Comparison of ENCODE assay signal across 26 mouse cellular contexts in genomic region chr19:59164111-59164510, GRCm38 (mm10). TPM values are rescaled to one million over a fixed set of nuclear protein-coding genes. Genes with fewer than 3 reads are reported as not detected.
"Had no signal": no experiment of that assay in that cellular context is flagged by ENCODE, and none has a peak within 500 bp of the region (broad histone marks: within the 10 kb centered on the region; RNA-seq: fewer than 3 reads in every experiment).

No protein-coding gene starts in this region.

- H3K4me2 ChIP-seq: lung, embryonic 14.5 days; midbrain, embryonic 12.5 days; neural tube, embryonic 12.5 days had no signal

- H3K9ac ChIP-seq: liver, embryonic 14.5 days; lung, embryonic 14.5 days; midbrain, embryonic 12.5 days; neural tube, embryonic 12.5 days had no signal

- H3K27ac ChIP-seq: liver, embryonic 14.5 days; midbrain, embryonic 12.5 days; neural tube, embryonic 12.5 days had no signal

- H3K36me3 ChIP-seq: midbrain, embryonic 12.5 days; neural tube, embryonic 12.5 days had no signal

- DNase-seq: lung, adult 18-20 months; lung, embryonic 14.5 days; lung, postnatal 10 days; lung, postnatal 4 days; midbrain, embryonic 14.5 days; retina, postnatal 1 day; right cerebral cortex, adult 18-20 months; right cerebral cortex, postnatal 25 days; right cerebral cortex, postnatal 4 days; spleen, adult 18-20 months; thymus, adult 18-20 months; thymus, postnatal 14 days; thymus, postnatal 36 days had no signal

- H3K9me3 ChIP-seq: midbrain, embryonic 12.5 days; neural tube, embryonic 12.5 days had no signal

- H3K4me3 ChIP-seq: midbrain, embryonic 12.5 days; myocyte; neural tube, embryonic 12.5 days had no signal

RNA-seq across cellular contexts. Expression of gene Vax1, which starts 5.7 kb away (rescaled TPM):
- total RNA-seq: megakaryocyte, adult 5-6 weeks; megakaryocyte-erythroid progenitor cell, adult 5-6 weeks had no signal
- polyA plus RNA-seq: liver, embryonic 14.5 days; liver, embryonic 16.5 days; lung, embryonic 14.5 days; lung, embryonic 16.5 days; midbrain, embryonic 14.5 days; myocyte; neural tube, embryonic 12.5 days; neural tube, embryonic 14.5 days; small intestine, adult 2 months; stomach, embryonic 14.5 days; stomach, embryonic 16.5 days; thymus, postnatal 0 days had no signal

RNA-seq across cellular contexts. Expression of gene Kcnk18, which starts 54.9 kb away (rescaled TPM):
- total RNA-seq: megakaryocyte, adult 5-6 weeks; megakaryocyte-erythroid progenitor cell, adult 5-6 weeks had no signal
- polyA plus RNA-seq: liver, embryonic 14.5 days; liver, embryonic 16.5 days; lung, embryonic 14.5 days; lung, embryonic 16.5 days; midbrain, embryonic 12.5 days; midbrain, embryonic 14.5 days; myocyte; neural tube, embryonic 12.5 days; neural tube, embryonic 14.5 days; small intestine, adult 2 months; stomach, embryonic 14.5 days; stomach, embryonic 16.5 days; thymus, postnatal 0 days had no signal
